Mouse (Mus musculus) cerebellum, adult 11 months (tissue): ENCODE results near the gene Kdm7a.

Source experiments
- DNase-seq: peaks from one replicate; pipeline ENCODE4 v3.0.0; 2022

Gene Kdm7a

DNA sequence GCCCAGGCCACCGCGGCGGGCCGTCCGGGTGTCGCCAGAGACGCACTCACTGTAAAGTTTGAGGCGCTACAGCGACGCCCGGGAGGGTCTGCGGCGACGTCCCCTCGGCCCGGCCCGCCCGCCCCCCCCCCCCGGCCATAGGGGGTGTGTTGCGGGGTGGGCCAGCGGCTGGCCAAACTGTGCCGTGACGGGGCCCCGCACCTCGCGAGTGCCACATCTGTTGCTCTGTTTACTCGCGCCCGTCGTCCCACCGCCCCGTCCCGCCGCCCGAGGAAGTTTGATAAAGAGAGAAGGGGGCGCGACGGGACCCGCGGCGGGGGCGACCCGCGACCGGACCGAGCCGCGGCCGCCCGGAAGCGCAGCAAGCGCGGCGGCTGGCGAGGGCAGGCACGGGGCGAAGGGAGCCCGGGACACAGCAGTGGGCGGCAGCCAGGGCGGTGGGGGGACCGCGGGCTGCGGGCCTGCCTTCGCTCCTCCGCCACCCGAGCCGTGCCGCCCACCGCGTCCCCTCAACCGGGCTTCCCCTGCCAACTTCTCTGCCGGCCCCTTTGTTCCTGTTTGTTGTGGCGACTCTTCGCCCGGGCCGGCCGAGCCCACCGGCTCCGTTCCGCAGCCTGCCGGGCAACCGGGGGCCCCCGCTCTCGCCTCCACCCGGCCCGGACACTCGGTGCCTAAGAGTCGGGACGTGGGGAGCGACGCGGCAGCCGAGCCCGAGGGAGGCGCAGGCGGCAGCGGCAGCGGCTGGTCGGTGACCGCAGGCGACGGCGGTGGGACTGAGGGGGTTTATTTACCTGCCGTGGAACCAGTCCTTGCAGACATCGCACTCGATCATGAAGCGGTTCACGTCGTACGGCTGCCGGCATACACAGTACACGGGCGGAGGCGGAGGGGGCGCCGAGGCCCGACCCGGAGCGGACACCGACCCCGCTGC, 674 bp downstream of the Kdm7a start:
- DNase-seq = peak; percentile 33

DNA sequence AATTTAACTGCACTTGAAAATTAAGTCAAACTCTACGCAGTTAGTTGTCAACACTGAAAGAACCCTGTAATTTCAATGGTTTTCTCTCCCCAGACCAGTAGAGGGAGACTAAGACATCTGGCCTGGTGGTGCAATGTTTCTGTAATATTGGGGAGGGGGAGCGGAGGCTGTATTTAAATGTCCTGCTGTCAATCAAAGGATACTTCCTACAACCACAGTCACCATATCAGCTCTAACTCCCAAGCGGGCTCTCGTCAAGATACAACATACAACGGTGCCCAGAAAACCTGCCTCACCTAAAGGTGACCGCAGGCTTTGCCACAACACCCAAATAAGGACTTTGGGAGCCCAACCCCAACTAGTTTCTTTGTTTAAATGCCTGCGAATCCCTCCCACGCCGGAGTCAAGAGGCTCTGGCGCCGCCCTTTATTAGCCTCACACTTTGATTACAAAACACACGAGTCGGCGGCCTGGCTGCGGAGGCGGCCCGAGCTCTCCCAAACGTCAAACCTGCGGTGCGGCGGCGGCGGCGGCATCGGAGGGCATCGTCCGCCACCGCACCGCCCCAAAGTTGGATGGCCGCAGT, 1.4 kb downstream of the Kdm7a start:
- peak; percentile 38 for DNase-seq

DNA sequence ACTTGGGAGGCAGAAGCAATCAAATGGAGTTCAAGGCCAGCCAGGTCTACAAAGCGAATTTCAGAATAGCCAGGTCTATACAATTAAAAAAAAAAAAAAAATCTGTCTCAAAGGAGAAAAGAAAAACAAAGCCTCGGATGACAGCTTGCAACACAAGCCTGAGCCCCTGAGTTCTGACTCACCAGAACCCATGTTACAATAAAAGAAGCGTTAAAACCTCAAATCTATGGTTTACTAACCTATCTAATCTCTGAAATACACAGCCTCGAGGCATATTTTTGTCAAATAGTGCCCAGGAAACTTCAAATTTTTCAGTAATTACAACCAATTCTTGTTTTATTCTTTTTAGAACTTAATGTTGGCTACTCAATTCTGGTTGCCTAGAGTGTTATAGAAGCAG, 2.1 kb downstream of the Kdm7a start:
- no peak for DNase-seq

DNA sequence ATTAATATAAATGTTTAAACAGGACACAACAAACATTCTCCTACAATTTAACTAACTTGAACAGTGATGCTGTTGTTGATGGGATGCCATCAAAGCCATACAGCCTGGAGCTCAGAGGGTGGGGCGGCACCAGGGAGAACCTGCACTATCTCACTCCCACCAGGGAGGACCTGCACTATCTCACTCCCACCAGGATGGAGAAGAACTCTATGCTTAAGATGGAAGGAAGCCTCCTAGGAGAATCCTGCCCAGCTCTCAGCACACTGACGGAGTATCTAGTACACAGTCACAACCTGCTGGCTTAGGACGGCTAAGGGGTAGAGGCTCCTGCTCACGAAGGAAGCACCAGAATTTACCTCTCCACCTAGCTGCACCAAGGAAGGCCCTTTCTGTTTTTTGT, 3.4 kb downstream of the Kdm7a start:
- no peak for DNase-seq

DNA sequence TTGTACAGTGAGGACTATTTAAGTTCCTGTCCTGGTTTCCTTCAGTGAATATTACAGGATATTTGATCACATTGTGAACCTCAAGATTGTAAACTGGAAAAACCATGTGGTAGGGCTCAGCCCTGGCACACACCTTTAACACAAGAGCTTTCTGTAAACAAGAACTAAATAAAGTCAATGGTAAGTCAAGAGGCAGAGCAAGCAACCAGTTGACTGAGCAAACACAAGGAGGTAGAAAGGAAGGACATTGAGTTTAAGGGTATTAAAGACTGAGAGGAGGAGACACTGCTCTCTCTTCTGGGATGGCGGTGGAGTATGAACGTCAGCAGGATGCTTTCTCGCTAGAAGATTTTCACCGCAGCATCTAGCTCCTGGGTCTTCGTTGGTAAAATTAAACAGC, 13.6 kb downstream of the Kdm7a start:
- no peak for DNase-seq

DNA sequence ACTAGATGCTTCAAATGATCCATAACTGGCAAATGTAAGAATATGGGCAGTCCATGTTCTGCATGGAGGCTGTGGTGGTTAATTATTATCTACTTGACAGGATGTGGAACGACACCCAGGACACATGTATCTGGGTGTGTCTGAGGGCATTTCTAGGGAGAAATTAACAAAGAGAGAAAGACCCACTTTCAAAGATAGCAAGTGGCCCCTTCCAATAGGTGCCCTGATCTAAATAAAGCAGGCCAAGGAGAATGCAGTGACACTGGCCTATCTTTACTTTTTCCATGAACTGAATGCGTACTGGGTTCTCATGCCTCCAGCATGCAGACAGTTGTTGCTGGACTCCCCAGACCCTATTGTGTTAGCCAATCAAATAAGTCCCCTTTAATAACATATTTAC, 15.1 kb downstream of the Kdm7a start:
- DNase-seq = no peak

DNA sequence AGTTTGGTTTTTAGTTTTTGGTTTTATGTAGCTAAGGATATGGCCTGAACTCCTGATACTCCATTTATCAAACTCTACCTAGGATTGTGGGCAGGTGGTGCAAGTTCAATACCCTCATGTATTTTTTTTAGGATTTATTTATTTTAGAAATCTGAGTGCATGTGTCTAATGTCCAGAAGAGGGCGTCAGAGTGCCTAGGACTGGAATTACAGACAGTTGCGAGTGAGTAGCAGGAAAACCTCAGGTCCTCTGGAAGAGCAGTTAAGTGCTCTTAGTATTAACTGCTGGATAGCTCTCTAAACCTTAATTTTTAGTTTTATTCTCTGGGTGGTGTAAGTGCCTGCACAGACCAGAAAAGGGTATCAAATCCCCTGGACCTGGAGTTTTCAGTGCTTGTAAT, 19.4 kb downstream of the Kdm7a start:
- DNase-seq = no peak

DNA sequence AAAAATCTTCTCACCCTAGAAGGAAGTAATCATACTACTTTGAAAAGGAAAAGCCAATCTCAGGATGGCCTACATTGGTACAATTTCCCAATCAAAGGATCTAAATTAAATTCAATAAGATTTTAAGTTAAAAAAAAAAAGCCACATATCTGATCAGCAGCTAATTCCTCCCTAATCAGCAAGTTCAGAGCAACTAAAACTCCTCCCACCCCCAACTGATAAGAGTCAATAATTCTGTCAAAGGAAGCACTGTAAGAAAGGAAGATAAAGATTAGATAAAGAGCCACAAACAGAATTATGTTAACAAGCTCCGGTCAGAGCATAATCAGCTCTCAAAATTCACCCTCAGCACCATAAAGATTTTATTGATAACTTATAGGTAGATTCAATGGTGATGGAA, 37.5 kb downstream of the Kdm7a start:
- DNase-seq = no peak

DNA sequence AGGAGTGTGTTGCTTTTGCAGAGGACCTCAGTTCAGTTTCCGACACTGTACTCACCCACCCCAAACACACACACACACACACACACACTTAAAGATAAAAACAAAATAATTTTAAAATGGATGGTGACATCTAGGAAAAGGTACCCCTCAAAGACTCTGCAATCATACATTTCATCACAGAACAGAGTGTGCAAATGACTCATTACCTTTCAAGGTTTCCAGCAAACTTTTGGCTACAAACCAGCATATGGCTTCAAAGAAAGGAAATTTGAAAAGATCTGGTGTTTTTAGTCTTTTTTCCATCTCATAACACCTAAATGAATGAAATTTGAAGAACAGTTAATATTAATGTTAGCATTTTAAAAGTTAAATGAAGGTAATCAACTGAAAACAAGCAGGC, 41.7 kb downstream of the Kdm7a start:
- DNase-seq = no peak

DNA sequence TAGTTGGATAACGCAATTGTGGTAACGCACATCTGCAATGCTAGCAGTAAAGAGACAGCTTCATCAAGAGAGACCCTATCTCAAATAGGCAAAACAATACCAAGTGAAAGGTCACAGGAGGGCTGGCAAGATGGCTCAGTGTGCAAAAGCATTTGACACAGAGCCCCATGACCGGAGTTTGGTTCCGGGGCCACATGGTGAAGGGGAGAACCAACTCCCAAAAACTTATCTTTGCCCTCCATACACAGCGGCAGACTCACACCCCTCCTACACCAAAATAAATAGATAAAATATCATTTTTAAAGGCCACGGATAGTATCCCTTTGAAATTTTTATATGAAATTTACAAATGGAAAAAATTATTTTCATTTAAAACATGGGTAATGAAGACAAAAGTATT, 44.6 kb downstream of the Kdm7a start:
- no peak for DNase-seq

DNA sequence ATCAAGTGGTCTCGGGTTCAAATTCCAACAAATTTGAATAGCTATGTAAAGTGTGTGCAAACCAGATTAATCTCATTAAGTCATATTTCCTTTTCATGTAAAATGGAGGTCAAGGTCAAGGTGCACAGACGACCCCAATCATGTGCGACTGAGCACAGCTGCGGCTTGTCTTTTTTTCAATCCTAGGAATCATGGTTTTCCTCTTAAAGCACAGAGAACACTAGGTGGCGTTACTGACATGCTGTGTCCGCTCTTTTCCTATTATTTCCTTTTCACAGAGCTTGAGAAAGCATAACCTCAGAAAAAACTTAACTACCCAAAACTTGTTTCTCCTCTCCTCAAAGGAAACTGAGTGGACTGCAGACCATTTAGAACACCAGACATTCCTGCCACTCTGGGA, 60.5 kb downstream of the Kdm7a start:
- no peak for DNase-seq

DNA sequence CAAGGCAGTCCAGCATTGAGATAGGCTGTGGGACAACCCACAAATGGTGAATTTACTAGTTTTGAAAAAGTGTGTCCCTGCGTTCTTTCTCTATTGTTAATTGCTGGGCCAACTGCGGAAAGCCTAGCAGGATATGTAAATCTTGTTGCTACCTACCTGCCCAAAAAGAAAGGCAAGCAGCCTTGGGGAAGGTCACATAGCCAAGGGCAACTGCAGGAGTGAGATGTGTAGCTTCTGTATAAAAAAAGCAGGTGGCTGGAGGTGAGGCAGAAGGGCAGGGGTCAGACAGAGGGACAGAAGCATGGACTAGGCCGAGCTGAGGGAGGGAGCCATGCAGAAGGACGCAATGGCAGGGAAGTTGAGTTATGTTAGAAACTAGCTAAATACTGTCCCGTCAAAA, 74.0 kb downstream of the Kdm7a start:
- no peak for DNase-seq

DNA sequence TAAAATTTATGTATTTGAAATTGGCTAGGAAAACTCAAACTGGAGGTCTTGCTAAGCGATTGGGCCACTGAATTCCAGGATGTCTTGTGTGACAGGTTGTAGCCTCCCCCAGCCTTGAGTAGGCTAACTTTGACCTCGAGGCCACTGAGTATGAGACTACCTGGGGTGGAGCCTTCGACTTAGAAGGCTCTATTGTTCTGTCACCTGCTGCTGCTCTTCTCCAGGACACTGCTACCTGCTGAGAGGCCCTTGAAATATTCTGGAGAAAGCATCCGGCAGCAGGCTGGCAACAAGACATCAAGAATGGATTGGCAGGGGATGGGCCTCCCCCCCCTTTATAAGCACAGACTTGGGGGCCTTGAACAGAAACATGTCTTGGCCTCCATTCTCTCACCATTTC, 75.1 kb downstream of the Kdm7a start:
- DNase-seq = no peak

DNA sequence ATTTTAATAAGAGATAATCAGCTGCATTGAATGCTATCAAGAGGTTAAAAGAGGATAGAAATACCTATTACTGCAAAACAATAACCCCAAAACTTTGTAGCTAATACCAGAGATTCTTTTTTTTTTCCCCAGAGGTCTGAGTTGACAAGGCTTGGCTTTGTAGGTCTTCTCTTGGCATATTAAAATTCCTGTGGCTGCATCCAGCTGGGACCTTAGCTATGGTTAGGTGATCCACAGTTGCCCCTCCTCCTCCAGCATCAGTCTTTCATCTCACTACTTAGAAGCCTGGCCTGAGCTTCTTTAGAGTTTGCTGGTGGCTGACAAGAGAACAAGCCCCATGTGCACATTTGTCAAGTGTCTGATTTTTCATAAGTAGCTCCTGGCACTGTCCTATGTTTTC, 81.9 kb downstream of the Kdm7a start:
- DNase-seq = no peak

DNA sequence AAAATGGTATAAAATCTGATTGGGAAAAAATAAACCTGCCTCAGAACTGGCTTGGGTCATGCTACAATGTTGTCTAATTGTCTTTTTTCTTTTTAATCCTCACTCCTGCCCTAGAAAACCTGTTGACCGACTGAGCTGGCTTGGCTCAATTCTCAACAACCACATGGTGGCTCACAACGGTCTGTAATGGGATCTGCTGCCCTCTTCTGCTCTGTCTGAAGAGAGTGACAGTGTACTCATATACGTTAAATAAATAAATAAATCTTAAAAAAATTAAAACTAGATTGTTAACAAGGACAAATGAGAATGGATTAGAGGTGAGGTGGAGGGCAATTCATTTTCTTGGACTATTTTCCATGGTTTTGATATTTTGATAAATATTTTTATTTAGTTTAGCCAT, 85.9 kb downstream of the Kdm7a start:
- DNase-seq = no peak

DNA sequence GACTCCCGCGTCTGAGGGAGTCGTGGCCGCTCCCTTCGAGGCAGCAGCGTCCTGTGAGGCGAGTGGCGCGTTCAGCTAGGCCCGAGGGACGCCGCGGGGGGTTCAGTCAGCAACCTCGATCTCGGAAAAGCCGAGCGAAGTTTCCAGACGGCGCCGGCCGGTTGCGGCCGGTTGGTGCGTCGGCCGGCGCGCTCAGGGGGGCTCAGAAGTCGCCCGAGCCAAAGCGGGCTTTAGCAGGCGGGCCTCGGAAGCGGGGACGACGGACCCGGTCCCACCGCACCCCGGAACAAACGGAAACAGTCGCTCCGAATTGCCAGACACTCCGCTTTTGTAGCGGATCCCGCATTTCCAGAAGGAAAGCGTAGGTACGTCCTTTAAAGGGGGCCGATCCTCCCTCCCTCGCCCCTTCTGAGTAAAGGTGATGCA, 88.1 kb downstream of the Kdm7a start:
- peak; percentile 25 for DNase-seq

DNA sequence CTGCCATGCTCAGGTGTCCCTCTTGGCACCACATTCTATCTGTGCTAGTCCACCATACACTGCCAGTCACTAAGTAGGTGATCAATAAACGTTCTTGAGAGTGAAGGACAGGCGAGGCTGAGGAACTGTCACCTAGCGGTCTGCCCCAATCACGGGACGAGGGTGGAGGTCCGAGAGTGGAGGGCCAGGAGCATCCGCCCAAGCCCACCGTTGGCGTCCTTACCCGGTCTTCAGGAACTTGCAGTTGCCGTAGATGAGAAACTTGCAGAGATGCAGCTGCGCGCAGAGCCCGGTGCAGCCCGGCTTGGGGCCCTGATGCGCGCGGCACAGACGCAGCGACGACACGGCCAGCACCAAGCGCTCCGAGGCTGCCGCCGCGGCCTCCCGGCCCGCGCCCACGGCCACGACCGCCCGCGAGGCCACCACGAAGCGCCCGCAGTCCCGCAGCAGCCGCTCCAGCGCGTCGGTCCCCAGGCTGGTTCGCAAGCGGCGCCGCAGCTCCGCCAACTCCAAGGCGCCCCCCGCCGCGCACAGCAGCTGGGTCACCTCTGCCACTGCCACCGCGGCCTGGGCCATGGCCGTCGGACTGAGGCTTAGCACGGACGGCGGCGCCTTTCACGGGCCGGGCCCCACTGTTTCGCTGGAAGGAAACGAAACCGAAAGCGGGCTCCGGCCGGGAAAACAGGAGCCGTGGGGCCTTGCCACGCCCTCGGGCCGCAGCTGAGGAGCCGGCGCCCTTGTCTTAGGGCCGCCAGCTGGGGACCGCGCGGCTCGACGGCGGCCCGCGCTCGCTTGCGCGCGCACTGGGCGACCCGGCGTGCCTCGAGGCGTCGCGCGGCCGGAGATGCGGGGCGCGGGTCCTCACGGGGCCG, 88.8 kb downstream of the Kdm7a start, which contains the start of gene Parp12:
TSS of gene Parp12 (minus strand) at position 766 of the 872 bp plus-strand sequence.
- peak; percentile 27 for DNase-seq

DNA sequence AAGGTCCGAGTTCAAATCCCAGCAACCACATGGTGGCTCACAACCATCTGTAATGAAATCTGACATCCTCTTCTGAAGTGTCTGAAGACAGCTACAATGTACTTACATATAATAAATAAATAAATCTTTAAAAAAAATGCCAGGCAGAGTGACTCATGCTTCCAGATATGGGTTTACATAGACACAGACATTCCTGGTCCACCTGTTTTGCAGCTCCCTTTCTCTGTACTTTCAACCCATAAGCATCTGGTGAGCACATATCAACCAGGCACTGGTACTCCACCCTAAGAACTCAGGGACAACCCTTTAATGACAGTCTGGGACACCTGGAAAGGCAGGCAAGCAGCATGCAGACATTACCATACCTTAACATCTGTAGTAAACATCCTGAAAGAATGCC, 91.2 kb downstream of the Kdm7a start:
- DNase-seq = no peak

DNA sequence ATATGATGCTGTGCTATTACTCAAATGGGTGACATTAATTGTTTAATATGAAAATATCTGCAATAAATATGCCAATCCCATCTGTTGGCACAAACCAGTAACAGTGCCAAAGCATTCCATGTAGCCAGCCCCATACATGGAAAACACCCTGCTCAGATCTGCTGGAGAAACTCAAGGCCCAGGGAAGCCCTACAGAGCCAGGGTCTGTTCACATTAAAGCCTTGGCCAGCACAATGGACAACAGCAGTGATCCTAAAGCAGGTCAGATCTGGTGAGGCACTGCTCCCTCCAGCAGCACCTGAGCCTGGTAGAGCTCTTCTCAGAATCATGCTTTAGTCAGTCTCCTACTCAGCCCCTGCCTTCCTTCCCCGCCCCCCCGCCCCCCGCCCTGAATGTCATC, 93.4 kb downstream of the Kdm7a start:
- DNase-seq = peak; percentile 45

DNA sequence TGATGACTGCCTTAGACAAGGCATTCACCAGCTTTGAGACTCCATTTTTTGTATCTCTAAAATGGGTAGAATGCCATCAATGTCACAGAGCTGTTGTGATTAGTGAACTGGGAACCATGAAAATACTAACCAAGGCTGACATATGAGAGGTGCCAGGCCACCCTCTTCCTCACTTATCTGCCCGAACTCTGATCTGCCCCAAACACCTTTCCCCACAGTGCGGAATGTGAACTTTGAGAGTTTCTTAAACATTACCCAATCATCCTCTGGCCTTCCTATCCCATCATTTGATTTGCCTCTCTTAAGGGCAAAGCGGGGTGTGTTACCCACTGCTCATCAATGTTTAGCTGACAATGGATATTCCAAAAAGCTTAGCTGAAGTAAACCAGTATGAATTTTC, 93.9 kb downstream of the Kdm7a start:
- DNase-seq = no peak

DNA sequence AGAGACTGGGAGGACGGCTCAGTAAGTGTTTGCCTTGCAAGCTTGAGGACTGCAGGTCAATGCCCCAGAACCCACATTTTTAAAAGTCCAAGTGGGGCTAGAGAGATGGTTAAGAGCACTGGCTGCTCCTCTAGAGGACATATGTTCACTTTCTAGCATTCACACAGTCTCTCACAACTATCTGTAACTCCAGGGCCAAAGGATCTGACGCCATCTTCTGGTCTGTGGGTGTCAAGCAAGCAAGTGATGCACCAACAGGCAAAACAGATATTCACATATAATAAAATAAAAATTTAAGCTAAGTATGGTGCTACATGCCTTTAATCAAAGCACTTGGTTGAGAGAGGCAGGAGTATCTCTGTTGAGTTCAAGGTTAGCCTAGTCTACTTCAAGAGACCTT, 99.8 kb downstream of the Kdm7a start:
- DNase-seq = no peak

DNA sequence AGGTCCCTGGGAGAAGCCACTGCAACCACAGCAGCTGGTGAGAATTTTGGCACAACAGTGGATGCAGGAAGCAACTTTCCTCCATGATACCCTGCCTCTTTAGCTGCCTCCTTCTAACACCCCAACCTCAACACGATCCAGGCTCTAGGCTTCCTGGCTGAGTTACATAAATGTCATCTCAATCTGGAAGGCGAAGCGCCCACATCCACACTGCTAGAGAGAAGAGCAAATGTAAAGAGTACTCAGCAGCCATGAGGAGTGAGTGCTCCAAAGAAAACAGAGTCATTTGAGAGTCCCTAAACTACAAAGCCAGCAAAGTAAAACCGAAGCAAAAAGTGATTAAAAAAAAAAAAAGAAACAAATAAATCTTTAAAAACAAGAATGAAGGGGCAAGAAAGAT, 102.0 kb downstream of the Kdm7a start:
- DNase-seq = no peak
